ENCODE assay signal across 12 mouse cellular contexts in the genomic region with DNA sequence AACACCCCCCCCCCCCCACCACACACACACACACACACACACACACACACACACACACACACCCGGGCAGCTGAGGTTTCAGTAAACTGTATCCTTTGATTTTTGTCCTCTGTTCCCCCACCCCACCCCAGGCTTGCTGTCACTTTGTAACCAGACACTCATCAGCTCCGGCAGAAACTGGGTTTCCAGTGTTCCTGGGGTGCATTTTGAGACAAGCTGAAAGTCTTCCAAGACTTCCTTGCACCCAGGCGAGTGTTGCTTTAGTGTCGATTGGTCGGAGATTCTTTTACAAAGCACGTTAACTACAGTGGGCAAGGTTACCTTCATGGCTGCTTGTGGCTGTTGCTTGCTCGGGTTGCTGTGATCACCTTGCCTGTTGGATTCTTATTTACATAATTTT.
DNase-seq lines count a peak whose midpoint lies in the region; ATAC-seq and TF ChIP-seq lines count a peak whose summit lies in the region.
"Had no signal": no experiment of that assay in that cellular context is flagged by ENCODE, and none has a peak within 500 bp of the region (broad histone marks: within the 10 kb centered on the region; RNA-seq: fewer than 3 reads in every experiment).

No protein-coding gene starts in this region.

- no peak for TF ChIP-seq EP300 in heart, adult 2 months (IDR thresholded peaks at IDR 0.05; ENCODE audit: insufficient read depth, low read depth, low read length)

- no peak overlapping the region for H3K4me3 ChIP-seq in heart, embryonic 15.5 days
- no peak overlapping the region for H3K4me3 ChIP-seq in heart, adult 2 months
- no peak overlapping the region for H3K4me3 ChIP-seq in kidney, postnatal 0 days (replicated peaks; ENCODE audit: low read depth, low read length)
- no peak overlapping the region for H3K4me3 ChIP-seq in embryonic facial prominence, embryonic 11.5 days (ENCODE audit: low read depth, low read length)
- H3K4me3 ChIP-seq in limb, embryonic 15.5 days = no peak overlapping the region
- H3K4me3 ChIP-seq: left cerebral cortex, adult 2 months; liver, embryonic 12.5 days; midbrain, embryonic 13.5 days had no signal

- H3K79me2 ChIP-seq in heart, adult 2 months (replicated peaks; ENCODE audit: control insufficient read depth, insufficient read depth, low read length) = no peaks in the 10 kb centered on the region; the same call in none of the 2 replicates

- no peak for DNase-seq in heart, adult 2 months
- DNase-seq in kidney, postnatal 0 days (ENCODE audit: low spot score) = peak; percentile 45
- DNase-seq in kidney, postnatal 10 days = no peak
- DNase-seq in embryonic facial prominence, embryonic 11.5 days (ENCODE audit: low spot score) = peak; percentile 22
- no peak for DNase-seq in spleen, postnatal 14 days (ENCODE audit: low spot score in 2 of 2)
- DNase-seq: cerebellum, adult 11-12 months; lung, postnatal 4 days had no signal

- H3K9me3 ChIP-seq in heart, embryonic 15.5 days (replicated peaks) = no peaks in the 10 kb centered on the region
- no peaks in the 10 kb centered on the region for H3K9me3 ChIP-seq in kidney, postnatal 0 days (replicated peaks; ENCODE audit: low read length)
- H3K9me3 ChIP-seq in embryonic facial prominence, embryonic 11.5 days (replicated peaks; ENCODE audit: control insufficient read depth, low read length) = no peaks in the 10 kb centered on the region
- H3K9me3 ChIP-seq in limb, embryonic 15.5 days = no peaks in the 10 kb centered on the region
- H3K9me3 ChIP-seq: liver, embryonic 12.5 days; midbrain, embryonic 13.5 days had no signal

- no peak overlapping the region for H3K9ac ChIP-seq in heart, embryonic 15.5 days
- H3K9ac ChIP-seq in heart, adult 2 months (ENCODE audit: low read depth, low read length) = no peak overlapping the region
- no peak overlapping the region for H3K9ac ChIP-seq in kidney, postnatal 0 days (ENCODE audit: low read depth, low read length)
- H3K9ac ChIP-seq in embryonic facial prominence, embryonic 11.5 days (replicated peaks; ENCODE audit: low read length) = no peak overlapping the region
- H3K9ac ChIP-seq in limb, embryonic 15.5 days = no peak overlapping the region
- H3K9ac ChIP-seq: liver, embryonic 12.5 days; midbrain, embryonic 13.5 days had no signal

- intact Hi-C loops in heart, adult 2 months (cut with DNase I) = no loop called here

- H3K27me3 ChIP-seq in heart, embryonic 15.5 days = no peaks in the 10 kb centered on the region
- no peaks in the 10 kb centered on the region for H3K27me3 ChIP-seq in heart, adult 2 months (ENCODE audit: control insufficient read depth, insufficient read depth, low read length)
- no peaks in the 10 kb centered on the region for H3K27me3 ChIP-seq in kidney, postnatal 0 days (ENCODE audit: insufficient read depth, low read length)
- no peaks in the 10 kb centered on the region for H3K27me3 ChIP-seq in embryonic facial prominence, embryonic 11.5 days (ENCODE audit: control insufficient read depth, insufficient read depth, low read length)
- no peaks in the 10 kb centered on the region for H3K27me3 ChIP-seq in limb, embryonic 15.5 days
- H3K27me3 ChIP-seq: liver, embryonic 12.5 days; midbrain, embryonic 13.5 days had no signal

- 0 out of 2 replicates have a peak overlapping the region, but pooled peaks have one; percentile 51 for H3K27ac ChIP-seq in heart, embryonic 15.5 days
- no peak overlapping the region for H3K27ac ChIP-seq in heart, adult 2 months
- H3K27ac ChIP-seq in kidney, postnatal 0 days = no peak overlapping the region
- H3K27ac ChIP-seq in embryonic facial prominence, embryonic 11.5 days (replicated peaks; ENCODE audit: low read depth, low read length) = no peak overlapping the region
- H3K27ac ChIP-seq in limb, embryonic 15.5 days = peak overlapping the region; percentile 14; the same call in 1 of the 2 replicates
- H3K27ac ChIP-seq: left cerebral cortex, adult 2 months; liver, embryonic 12.5 days; midbrain, embryonic 13.5 days had no signal

- peak overlapping the region; percentile 35 for H3K4me2 ChIP-seq in heart, embryonic 15.5 days
- H3K4me2 ChIP-seq in kidney, postnatal 0 days (ENCODE audit: low read length) = no peak overlapping the region
- no peak overlapping the region for H3K4me2 ChIP-seq in embryonic facial prominence, embryonic 11.5 days (ENCODE audit: low read depth, low read length)
- no peak overlapping the region for H3K4me2 ChIP-seq in limb, embryonic 15.5 days
- H3K4me2 ChIP-seq: liver, embryonic 12.5 days; midbrain, embryonic 13.5 days had no signal

- 0 out of 2 replicates have a peak, but pooled peaks have one; percentile 39 for ATAC-seq in heart, embryonic 15.5 days (replicated peaks; ENCODE audit: insufficient number of reproducible peaks, insufficient read depth, low FRiP score, low read depth)
- no peak for ATAC-seq in kidney, postnatal 0 days (replicated peaks; ENCODE audit: low FRiP score, low read depth)
- no peak for ATAC-seq in embryonic facial prominence, embryonic 11.5 days (replicated peaks; ENCODE audit: insufficient number of reproducible peaks, low FRiP score, low TSS enrichment, low read depth)
- no peak for ATAC-seq in limb, embryonic 15.5 days (ENCODE audit: insufficient number of reproducible peaks, low FRiP score, low TSS enrichment, low read depth)
- ATAC-seq: liver, embryonic 12.5 days; midbrain, embryonic 13.5 days had no signal

- no peak for TF ChIP-seq POLR2A in heart, adult 2 months (IDR thresholded peaks at IDR 0.05; ENCODE audit: insufficient read depth, low read depth, low read length)

- no peak for TF ChIP-seq CTCF in heart, adult 2 months (IDR thresholded peaks at IDR 0.05)
- no peak for TF ChIP-seq CTCF in kidney, postnatal 0 days (IDR thresholded peaks at IDR 0.05; ENCODE audit: low read depth)

- WGBS in heart, embryonic 15.5 days = 16% methylated on average over 7 of the region's 7 CpGs
- 48% methylated on average over 7 of the region's 7 CpGs for WGBS in heart, adult 2 months
- WGBS in kidney, postnatal 0 days = 20% methylated on average over 7 of the region's 7 CpGs
- 19% methylated on average over 7 of the region's 7 CpGs for WGBS in embryonic facial prominence, embryonic 11.5 days
- 19% methylated on average over 7 of the region's 7 CpGs for WGBS in limb, embryonic 15.5 days

- H3K4me1 ChIP-seq in heart, embryonic 15.5 days (replicated peaks) = peaks cover 30% of the 10 kb centered on the region
- no peaks in the 10 kb centered on the region; the same call in 1 of the 2 replicates for H3K4me1 ChIP-seq in heart, adult 2 months (ENCODE audit: control insufficient read depth, insufficient read depth, low read length)
- H3K4me1 ChIP-seq in kidney, postnatal 0 days (replicated peaks; ENCODE audit: insufficient read depth, low read length) = 0 out of 2 replicates have a peak, but pooled peaks cover 4% of the 10 kb centered on the region
- H3K4me1 ChIP-seq in embryonic facial prominence, embryonic 11.5 days (ENCODE audit: control insufficient read depth, insufficient read depth, low read length) = no peaks in the 10 kb centered on the region
- H3K4me1 ChIP-seq in limb, embryonic 15.5 days = peaks cover 3% of the 10 kb centered on the region; the same call in 1 of the 2 replicates
- H3K4me1 ChIP-seq: liver, embryonic 12.5 days had no signal

- no peaks in the 10 kb centered on the region for H3K36me3 ChIP-seq in heart, embryonic 15.5 days
- no peaks in the 10 kb centered on the region; the same call in 1 of the 2 replicates for H3K36me3 ChIP-seq in heart, adult 2 months (ENCODE audit: control insufficient read depth, insufficient read depth, low read length)
- H3K36me3 ChIP-seq in kidney, postnatal 0 days (ENCODE audit: insufficient read depth, low read length) = no peaks in the 10 kb centered on the region
- no peaks in the 10 kb centered on the region for H3K36me3 ChIP-seq in embryonic facial prominence, embryonic 11.5 days (replicated peaks; ENCODE audit: control insufficient read depth, insufficient read depth, low read depth, low read length)
- no peaks in the 10 kb centered on the region for H3K36me3 ChIP-seq in limb, embryonic 15.5 days
- H3K36me3 ChIP-seq: liver, embryonic 12.5 days; midbrain, embryonic 13.5 days had no signal

Comparison
In these comparisons a context has a peak if more than half of its experiments do, and no peak if none do; other contexts are left out.
1. H3K27ac ChIP-seq: peak in heart, embryonic 15.5 days (single experiment) and limb, embryonic 15.5 days (single experiment); none in heart, adult 2 months (single experiment), kidney, postnatal 0 days (single experiment) and embryonic facial prominence, embryonic 11.5 days (single experiment).
2. DNase-seq: peak in kidney, postnatal 0 days (single experiment) and embryonic facial prominence, embryonic 11.5 days (single experiment); none in heart, adult 2 months (0 of 2), kidney, postnatal 10 days (single experiment) and spleen, postnatal 14 days (0 of 2).